Mouse (Mus musculus): ENCODE measurements around the gene Cd151.
A peak's percentile ranks its signal among the peaks of the same experiment; 100 is the strongest.
"Not testable (repeated sequence)": the region's sequence is repeated elsewhere in the genome, so short reads cannot be mapped to it uniquely, and the experiment has no call there.

The Cd151 gene

DNA sequence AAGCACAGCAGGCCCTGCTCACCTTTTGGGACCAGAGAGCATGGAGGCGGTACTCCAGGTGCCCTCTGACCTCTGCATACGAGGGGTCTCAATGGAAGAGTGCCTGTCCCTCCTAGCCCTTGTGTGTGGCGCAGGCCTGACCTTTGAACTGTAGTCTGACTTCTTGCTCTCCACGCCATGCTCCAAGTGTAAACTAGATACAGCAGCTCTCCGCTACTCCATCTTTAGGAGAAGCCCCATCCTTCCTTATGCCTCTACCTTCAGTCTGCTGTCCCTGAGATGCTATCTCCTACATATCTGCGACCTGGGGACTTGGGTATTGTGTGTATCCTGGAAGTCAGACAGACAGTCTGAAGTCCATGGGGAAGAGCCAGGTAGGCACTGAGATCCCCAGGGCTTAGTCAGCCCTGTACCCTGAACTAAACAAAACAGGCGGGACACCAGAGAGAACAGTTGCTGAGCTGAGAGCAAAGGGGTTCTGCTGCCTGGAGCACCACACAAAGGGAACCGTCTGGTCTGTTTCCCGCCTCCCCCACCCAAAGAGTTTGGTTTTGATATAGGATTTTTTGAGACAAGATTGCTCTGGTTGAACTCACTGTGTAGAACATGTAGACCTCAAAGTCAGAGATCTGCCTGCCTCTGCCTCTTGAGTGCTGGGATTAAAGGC lies 31.2 kb upstream of the Cd151 start:
- DNase-seq (ENCODE audit: low read depth, low spot score): peak; percentile 22

- no peak for DNase-seq (ENCODE audit: low read depth, low spot score)
Observed at GRCm38 (mm10) chr7:141436523-141436892, 30.7 kb upstream of the Cd151 start.

- DNase-seq (ENCODE audit: low read depth, low spot score): peak; percentile 88
Observed at GRCm38 (mm10) chr7:141437178-141438120, 29.7 kb upstream of the Cd151 start, which contains the start of gene Slc25a22. Gene Slc25a22, minus strand, starts transcription at chr7:141437892.

DNA sequence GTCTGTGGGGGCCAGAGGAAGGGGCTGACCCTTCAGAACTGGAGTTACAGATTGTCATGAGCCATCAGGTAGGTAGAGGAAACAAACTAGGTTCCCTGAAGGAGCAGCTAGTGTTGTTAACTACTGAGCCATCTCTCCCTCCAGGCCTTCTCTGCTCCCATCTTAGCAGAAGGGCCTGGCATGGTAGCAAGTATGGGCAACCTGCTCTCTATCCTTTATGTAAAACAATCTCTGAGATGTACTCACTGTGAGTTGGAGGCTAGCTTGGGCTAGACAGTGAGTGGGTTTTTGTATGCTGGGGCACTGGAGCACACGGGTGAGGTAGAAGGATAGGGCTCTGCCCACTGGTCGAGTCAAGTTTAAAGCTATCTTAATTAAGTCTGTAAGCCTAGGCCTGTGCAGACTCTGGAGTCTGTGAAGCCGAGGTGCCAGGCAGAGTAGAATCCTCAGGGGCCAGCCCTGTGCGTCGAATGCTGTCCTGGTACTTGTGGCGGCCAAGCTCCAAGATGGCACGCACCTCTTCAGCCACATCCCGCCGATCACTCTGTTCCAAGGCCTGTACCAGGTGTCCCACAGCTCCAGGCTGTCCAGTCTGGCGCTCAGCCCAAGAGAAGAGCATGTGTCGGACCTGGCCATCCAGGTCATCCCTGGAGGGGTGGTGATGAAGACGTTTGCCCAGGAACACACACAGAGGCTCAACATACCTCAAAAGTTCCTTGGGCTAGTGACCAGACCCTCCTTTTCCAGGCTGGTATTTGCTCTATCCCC lies 28.8 kb upstream of the Cd151 start:
- DNase-seq (ENCODE audit: low read depth, low spot score): no peak

DNA sequence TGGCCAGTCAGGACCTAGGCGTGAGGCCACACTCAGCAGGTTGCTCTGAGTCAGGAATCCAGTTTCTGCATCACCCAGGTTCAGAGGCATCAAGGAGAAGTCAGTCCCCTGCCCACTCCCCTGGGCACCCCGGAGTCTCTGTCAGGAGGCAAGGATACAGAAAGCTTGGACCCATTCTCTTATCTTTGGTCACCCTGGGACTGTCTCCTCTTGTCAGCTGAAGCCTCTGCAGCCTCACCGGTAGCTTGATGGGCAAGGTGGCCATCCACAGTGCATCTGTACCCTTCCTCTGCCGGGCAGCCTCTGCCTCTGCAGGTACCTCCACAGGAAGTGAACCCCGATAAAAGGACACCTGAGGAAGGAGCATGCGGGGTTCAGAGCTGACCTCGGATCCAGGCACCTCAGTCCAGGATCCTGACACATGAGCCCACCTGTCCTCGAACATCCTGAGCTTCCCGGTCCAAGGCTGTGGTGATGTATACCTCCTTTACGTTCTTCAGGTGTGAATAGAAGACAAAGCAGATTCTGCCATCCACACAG lies 28.0 kb upstream of the Cd151 start:
- DNase-seq (ENCODE audit: low read depth, low spot score): no peak

DNA sequence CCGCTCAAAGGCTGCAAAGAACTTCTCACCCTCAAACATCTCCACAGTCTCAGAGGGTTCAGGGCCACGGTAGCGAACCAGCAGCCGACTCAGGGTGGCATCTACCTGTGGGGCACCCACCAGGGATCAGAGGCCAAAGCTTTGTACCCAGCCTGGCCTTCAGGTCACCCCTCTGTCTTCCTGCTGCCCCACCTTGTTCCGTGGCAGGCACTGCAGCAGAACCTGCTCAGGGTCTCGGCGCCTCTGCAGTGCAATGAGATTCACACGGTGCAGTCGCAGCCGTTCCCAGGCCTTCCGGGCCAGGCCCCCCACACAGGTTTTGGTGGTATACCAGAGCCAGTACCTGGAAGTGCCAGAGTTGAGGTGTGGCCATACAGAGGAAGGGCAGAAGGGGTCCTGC lies 27.4 kb upstream of the Cd151 start:
- DNase-seq (ENCODE audit: low read depth, low spot score): no peak

- DNase-seq (ENCODE audit: low read depth, low spot score): peak; percentile 62
Observed at GRCm38 (mm10) chr7:141440613-141441012, 26.6 kb upstream of the Cd151 start.

DNA sequence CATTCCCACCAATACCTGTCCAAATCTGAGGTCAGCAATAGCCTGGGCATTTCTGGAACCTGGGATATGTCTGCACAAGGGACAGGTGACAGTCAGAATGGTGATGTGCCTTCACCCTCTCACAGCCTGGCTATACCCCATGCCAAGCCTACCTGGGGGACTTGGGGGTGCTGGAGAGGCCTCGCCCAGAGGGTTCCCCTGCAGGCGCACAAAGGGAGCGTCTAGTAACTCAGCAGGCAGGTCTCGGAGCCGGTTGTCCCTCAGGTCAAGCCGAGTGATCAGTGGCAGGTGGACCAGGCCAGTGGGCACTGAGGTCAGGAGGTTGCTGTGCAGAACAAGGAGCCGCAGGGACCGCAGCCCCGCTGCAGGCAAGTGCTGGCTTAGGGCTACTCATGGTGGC lies 25.7 kb upstream of the Cd151 start:
- DNase-seq (ENCODE audit: low read depth, low spot score): no peak

GRCm38 (mm10) chr7:141442199-141442598 lies 25.0 kb upstream of the Cd151 start:
- no peak for DNase-seq (ENCODE audit: low read depth, low spot score)

DNA sequence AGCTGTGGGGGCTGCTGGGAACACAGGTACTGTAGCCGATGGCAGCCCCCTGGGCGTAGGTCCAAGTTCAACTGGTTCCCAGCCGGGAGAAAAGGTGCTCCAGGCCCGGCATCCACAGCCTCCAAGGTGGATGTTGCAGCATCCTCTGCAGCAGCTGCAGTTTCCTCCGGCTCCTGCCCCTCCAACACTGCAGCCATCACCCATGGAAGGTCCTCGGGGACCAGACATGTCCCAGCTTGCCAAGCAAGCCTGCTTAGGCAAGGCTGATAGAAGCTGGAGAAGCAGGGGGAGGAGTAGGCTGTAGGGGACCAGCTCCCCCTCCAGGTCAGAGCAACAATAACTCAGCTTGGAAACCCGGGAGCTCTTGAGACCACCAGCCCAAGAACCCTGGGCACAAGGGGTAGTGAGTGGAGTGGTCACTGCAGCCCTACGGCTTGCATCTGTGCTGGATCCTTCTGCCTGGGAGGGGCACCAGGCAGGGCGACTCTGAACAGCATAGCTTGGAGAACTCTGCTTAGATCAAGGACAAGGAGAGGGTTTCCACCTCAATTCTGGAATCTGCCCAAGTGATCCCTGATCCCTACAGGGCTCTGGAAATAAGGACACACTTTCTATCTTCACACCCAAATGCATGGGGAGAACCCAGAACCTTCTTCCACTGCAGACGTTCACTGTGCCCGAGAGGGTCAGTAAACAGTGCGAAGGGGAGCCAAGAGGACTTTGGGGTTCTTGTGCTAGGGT lies 23.9 kb upstream of the Cd151 start:
- DNase-seq (ENCODE audit: low read depth, low spot score): peak; percentile 34

- peak; percentile 77 for DNase-seq (ENCODE audit: low read depth, low spot score)
Observed at GRCm38 (mm10) chr7:141443828-141444237, 23.4 kb upstream of the Cd151 start, which contains the start of gene Pidd1. Gene Pidd1, minus strand, starts transcription at chr7:141444025.

DNA sequence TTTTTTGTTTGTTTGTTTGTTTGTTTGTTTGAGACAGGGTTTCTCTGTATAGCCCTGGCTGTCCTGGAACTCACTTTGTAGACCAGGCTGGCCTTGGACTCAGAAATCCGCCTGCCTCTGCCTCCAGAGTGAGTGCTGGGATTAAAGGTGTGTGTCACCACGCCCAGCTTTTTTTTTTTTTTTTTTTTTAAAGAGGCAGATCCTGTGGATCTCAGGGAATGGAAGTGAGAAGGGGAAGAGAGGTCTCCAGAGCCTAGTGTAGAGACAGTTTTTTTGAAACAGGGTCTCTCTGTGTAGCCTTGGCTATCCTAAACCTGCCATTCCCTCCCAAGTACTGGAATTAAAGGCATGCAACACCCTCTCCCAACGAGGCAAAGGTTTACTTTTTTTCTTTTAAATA lies 20.8 kb upstream of the Cd151 start:
- not testable (repeated sequence) for DNase-seq (ENCODE audit: low read depth, low spot score)

DNA sequence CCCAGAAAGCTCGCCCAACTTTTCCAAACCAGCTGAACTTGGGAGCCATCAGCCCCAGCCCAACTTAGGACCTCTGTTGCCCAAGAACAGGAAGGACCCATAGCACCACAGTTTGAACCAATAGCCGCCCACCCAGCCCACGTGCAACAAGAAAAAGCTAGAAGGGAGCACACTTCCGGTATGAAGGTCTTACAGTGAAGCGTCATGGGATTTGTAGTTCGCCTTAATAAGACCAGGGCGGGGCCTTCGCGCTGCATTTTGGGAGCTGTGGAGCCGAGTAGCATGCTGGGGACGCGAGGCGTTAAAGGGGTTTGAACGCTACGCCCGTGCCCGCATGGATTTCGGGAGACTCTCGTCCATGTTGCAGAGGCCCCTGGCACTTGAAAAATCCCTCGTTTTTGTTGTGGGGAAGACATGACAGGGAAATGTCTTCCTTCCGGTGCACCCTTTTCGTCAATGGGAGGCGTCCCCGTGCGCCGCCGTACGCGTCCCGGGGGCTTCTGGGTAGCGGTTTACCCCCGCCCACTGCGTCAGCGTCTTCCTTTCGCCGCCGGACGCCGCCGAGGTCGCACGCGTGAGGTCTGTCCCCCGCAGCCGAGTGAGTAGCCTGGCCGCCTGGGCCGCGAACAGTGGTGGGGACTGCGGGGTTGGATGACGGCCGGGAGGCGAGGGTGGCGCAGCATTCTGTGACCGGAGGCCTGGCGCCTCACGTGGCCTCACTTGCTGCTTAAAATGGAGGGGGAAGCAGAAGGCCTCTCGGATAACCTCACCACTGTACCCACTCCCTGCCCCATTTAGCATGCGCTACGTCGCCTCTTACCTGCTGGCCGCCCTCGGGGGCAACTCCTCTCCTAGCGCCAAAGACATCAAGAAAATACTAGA lies 19.8 kb upstream of the Cd151 start, which contains the start of gene Rplp2:
Gene Rplp2 (plus strand): TSS at position 261 of the 882 bp plus-strand sequence.
- DNase-seq (ENCODE audit: low read depth, low spot score): peak; percentile 95

DNA sequence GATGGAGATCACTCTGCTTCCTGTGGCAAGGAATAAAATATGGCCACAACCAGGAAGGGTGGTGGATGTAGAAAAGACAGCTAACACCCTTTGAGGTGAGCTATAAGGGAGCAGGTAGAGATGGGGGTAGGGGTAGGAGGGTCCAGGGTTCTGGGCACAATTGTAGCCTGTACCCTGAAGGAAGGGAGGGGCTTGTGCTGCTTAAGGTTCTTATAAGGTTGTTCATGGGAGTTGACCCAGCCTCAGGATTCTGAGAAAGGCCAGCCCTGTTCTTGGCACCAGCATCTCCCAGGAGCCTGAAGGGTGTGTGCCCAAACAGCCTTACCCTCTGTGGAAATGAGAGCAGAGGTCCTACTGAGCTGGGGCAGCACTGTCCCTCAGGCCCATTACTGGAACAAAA lies 15.3 kb upstream of the Cd151 start:
- no peak for DNase-seq (ENCODE audit: low read depth, low spot score)

DNA sequence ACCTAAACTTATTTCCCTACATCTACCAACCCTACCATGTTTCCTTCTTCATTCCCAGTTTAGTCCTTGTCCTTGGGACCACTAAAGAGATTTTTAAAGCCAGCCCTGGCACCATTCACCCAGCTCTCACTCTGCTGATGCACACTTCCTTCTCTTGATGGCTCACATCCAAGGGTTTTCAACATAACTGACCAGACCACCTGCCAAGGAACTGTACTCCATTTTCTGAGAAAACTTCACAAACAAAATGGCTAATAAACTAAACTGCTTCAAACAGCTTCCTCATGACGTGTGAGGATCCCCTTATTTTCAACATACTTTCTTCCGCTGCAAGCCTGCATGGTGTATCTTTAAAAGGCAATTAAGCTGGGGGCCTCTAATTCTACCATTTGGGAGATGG lies 13.6 kb upstream of the Cd151 start:
- DNase-seq (ENCODE audit: low read depth, low spot score): no peak

- DNase-seq (ENCODE audit: low read depth, low spot score): peak; percentile 95
Observed at GRCm38 (mm10) chr7:141454967-141455551, 12.1 kb upstream of the Cd151 start, which contains the start of gene Pnpla2. Gene Pnpla2, plus strand, starts transcription at chr7:141455198.

- DNase-seq (ENCODE audit: low read depth, low spot score): peak; percentile 74
Observed at GRCm38 (mm10) chr7:141455610-141456314, 11.4 kb upstream of the Cd151 start.

DNA sequence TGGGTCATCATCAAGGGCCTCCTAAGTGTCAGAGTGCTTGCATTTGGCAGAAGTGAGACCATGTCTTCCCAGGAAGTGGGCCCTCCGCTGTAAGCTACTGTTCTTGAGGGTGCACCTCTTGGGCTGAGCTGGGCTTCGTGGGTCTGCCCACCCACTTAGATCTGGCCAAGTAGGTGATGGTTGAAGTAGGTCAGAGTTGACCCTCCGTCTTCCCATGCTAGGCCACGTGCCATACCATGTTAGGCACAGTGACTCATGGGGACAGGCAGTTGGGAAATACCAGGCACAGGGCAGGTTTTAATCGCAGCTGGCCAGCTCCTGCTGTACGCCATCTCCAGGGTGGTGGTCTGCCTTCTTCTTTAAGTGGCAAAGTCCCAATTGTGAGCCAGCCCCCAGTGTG lies 10.5 kb upstream of the Cd151 start:
- DNase-seq (ENCODE audit: low read depth, low spot score): no peak

GRCm38 (mm10) chr7:141457236-141457635 lies 10.0 kb upstream of the Cd151 start:
- DNase-seq (ENCODE audit: low read depth, low spot score): no peak

Measured in CD4-positive helper T cell, adult 2 months (primary cell).